Mouse (Mus musculus): Measurements from ENCODE around the gene Agrp. TPM values are rescaled to one million over a fixed set of nuclear protein-coding genes. Genes with fewer than 3 reads are reported as not detected.
A peak's percentile ranks its signal among the peaks of the same experiment; 100 is the strongest.
"Not testable (repeated sequence)": the region's sequence is repeated elsewhere in the genome, so short reads cannot be mapped to it uniquely, and the experiment has no call there.

The Agrp gene
- polyA plus RNA-seq, 1 experiment from 2014 or later = 1.1 TPM

GRCm38 (mm10) chr8:105574741-105575140 lies 62.5 kb downstream of the Agrp start:
- no peak overlapping the region for H3K9ac ChIP-seq (ENCODE audit: low read length)
- no peaks in the 10 kb centered on the region for H3K36me3 ChIP-seq (ENCODE audit: control insufficient read depth, insufficient read depth, low read length)
- no peak overlapping the region for H3K4me3 ChIP-seq (ENCODE audit: low read depth, low read length)
- H3K4me1 ChIP-seq (replicated peaks; ENCODE audit: control insufficient read depth, insufficient read depth, low read length) = no peaks in the 10 kb centered on the region
- no peaks in the 10 kb centered on the region for H3K27me3 ChIP-seq (replicated peaks; ENCODE audit: control insufficient read depth, insufficient read depth, low read length)
- H3K4me2 ChIP-seq (ENCODE audit: low read length) = no peak overlapping the region
- ATAC-seq (replicated peaks; ENCODE audit: low FRiP score, low TSS enrichment, low read depth) = no peak
- H3K27ac ChIP-seq (ENCODE audit: low read depth) = no peak overlapping the region
- WGBS = 41% methylated on average over 6 of the region's 6 CpGs
- H3K9me3 ChIP-seq (ENCODE audit: control insufficient read depth, low read length) = no peaks in the 10 kb centered on the region
- no peak for DNase-seq (ENCODE audit: low spot score)

DNA sequence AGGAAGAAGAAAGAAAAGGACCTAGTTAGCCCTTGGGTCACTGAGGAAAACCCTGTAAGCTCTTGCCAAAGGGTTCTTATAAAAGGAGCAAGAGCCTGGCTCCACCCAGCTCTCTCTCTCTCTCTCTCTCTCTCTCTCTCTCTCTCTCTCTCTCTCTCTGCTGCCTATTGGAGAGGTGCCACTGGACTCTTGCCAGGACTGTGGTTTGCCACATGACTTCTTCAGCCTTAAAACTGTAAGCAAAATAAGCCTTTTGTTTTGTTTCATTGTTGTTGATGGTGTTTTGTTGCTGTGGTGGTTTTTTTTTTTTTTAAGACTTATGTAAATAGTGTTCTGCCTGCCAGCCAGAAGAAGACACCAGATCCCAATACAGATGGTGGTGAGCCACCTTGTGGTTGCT lies 63.8 kb downstream of the Agrp start:
- Histone ChIP-seq H3K4me2 (ENCODE audit: low read length) (no peak overlapping the region), H3K36me3 (ENCODE audit: control insufficient read depth, insufficient read depth, low read length) (no peaks in the 10 kb centered on the region), H3K9ac (ENCODE audit: low read length) (no peak overlapping the region), H3K4me1 (replicated peaks; ENCODE audit: control insufficient read depth, insufficient read depth, low read length) (no peaks in the 10 kb centered on the region), H3K9me3 (ENCODE audit: control insufficient read depth, low read length) (no peaks in the 10 kb centered on the region), H3K4me3 (ENCODE audit: low read depth, low read length) (no peak overlapping the region), H3K27ac (ENCODE audit: low read depth) (no peak overlapping the region), H3K27me3 (replicated peaks; ENCODE audit: control insufficient read depth, insufficient read depth, low read length) (no peaks in the 10 kb centered on the region)
- DNase-seq (ENCODE audit: low spot score) = no peak
- no peak for ATAC-seq (replicated peaks; ENCODE audit: low FRiP score, low TSS enrichment, low read depth)

DNA sequence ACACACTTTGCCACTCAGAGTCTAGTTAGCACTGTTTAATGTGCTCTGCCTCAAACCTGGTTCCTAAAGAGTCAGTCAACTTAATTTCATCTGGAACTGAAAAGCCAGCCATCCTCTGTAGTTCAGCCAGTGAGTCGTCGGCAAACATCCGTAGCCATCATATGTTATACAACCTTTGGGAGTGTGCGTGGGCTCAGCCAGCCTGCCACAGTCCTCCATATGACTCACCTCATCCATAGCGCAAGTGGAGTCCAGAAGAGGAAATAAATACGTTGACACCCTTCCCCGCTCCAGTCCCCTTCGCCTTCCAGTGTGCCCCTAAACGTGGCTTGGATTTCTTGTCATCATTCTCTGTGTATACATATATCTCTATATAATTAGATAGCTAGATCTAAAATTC lies 65.4 kb downstream of the Agrp start:
- 86% methylated on average over 9 of the region's 9 CpGs for WGBS
- DNase-seq (ENCODE audit: low spot score) (no peak), ATAC-seq (replicated peaks; ENCODE audit: low FRiP score, low TSS enrichment, low read depth) (no peak)
- Histone ChIP-seq H3K4me3 (ENCODE audit: low read depth, low read length) (no peak overlapping the region), H3K4me1 (replicated peaks; ENCODE audit: control insufficient read depth, insufficient read depth, low read length) (peaks cover 4% of the 10 kb centered on the region; the same call in 1 of the 2 replicates), H3K4me2 (ENCODE audit: low read length) (no peak overlapping the region), H3K9ac (ENCODE audit: low read length) (no peak overlapping the region), H3K9me3 (ENCODE audit: control insufficient read depth, low read length) (no peaks in the 10 kb centered on the region), H3K27me3 (replicated peaks; ENCODE audit: control insufficient read depth, insufficient read depth, low read length) (no peaks in the 10 kb centered on the region), H3K27ac (ENCODE audit: low read depth) (no peak overlapping the region), H3K36me3 (ENCODE audit: control insufficient read depth, insufficient read depth, low read length) (no peaks in the 10 kb centered on the region)

DNA sequence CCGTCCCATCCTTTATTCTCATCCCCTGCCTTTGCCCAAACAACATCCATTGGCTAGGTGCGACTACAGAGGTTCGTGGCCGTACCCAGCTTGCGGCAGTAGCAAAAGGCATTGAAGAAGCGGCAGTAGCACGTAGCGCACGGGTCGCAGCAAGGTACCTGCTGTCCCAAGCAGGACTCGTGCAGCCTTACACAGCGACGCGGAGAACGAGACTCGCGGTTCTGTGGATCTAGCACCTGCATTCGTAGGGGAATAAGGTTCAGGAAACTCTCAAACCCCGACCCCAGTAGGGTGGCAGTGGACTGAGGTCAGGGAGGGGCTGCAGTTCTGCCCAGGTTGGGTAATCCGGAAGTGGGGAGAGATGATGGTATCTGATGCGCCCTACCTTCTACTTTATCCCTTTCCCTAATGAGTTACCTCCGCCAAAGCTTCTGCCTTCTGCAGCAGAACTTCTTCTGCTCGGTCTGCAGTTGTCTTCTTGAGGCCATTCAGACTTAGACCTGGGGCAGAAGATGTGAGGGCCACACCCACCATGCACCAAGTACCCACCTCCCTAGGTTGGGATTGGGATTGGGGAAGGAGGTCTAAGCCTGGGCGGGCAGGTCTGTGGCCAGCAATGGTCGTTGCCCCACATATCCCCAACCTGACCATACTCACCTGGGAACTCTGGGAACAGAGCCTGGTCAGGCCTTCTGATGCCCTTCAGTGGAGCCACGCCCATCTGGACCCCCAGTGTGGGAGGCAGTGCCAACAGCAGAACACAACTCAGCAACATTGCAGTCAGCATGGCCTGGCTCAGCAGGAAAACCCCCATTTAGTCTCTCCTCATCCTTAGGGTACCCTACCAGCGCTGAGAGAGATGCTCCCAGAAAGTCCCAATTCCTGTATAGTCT lies 70.2 kb downstream of the Agrp start:
- H3K9ac ChIP-seq (ENCODE audit: low read length) = peak overlapping the region; percentile 56
- WGBS = 29% methylated on average over 27 of the region's 27 CpGs
- peaks cover 5% of the 10 kb centered on the region; the same call in 1 of the 2 replicates for H3K4me1 ChIP-seq (replicated peaks; ENCODE audit: control insufficient read depth, insufficient read depth, low read length)
- peak overlapping the region; percentile 83 for H3K4me3 ChIP-seq (ENCODE audit: low read depth, low read length)
- DNase-seq (ENCODE audit: low spot score) (no peak), ATAC-seq (replicated peaks; ENCODE audit: low FRiP score, low TSS enrichment, low read depth) (peak; percentile 0; the same call in 1 of the 2 replicates)
- no peaks in the 10 kb centered on the region for H3K9me3 ChIP-seq (ENCODE audit: control insufficient read depth, low read length)
- no peak overlapping the region for H3K27ac ChIP-seq (ENCODE audit: low read depth)
- H3K36me3 ChIP-seq (ENCODE audit: control insufficient read depth, insufficient read depth, low read length) = peaks cover 3% of the 10 kb centered on the region; the same call in 1 of the 2 replicates
- H3K4me2 ChIP-seq (ENCODE audit: low read length) = peak overlapping the region; percentile 77
- H3K27me3 ChIP-seq (replicated peaks; ENCODE audit: control insufficient read depth, insufficient read depth, low read length) = no peaks in the 10 kb centered on the region

DNA sequence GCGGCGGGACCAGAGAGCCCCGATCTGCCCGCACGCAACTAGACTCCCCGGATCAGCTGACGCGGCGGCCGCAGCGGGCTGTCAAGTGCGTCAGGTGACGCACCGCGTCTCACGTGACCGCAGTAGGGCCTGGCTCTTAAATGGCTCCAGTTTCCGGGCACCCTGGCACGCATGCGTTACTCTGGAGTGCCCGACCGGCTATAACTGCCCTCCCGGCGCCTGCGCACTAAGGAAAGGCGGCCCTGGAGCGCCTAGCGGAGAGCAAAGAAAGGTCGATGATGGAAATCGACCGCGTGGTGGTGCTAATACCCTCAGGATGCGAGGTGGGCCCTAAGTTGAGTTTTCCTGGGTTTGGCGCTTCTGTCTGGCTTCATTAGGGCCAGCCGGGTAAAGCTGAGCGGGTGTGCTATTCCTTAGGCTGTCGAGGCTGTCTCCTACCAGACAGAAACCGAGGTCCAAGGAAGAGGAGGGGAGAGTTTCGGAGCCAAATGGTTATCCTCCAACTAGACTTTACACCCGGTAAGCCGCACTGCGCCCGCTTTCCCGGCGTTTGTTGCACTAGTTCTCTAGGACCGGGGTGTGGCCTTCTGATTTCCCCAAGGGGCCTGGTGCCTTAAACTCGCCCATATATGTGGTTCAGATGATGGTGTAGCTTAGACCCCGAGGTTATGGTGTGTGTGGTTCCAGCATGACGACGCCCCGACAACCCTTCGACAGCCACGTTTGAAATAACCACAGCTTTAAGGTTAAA lies 71.1 kb downstream of the Agrp start, which contains the start of gene Atp6v0d1:
Atp6v0d1 (minus strand) TSS at position 96 of the 751 bp plus-strand sequence.
- Histone ChIP-seq H3K4me2 (ENCODE audit: low read length) (peak within 1 kb of the TSS; percentile 77), H3K9me3 (ENCODE audit: control insufficient read depth, low read length) (no peaks in the 10 kb centered on the region), H3K27me3 (replicated peaks; ENCODE audit: control insufficient read depth, insufficient read depth, low read length) (no peaks in the 10 kb centered on the region), H3K9ac (ENCODE audit: low read length) (peak within 1 kb of the TSS; percentile 76), H3K27ac (ENCODE audit: low read depth) (no peak within 1 kb of the TSS), H3K36me3 (ENCODE audit: control insufficient read depth, insufficient read depth, low read length) (peaks cover 3% of the 10 kb centered on the region; the same call in 1 of the 2 replicates), H3K4me1 (replicated peaks; ENCODE audit: control insufficient read depth, insufficient read depth, low read length) (peaks cover 5% of the 10 kb centered on the region; the same call in 1 of the 2 replicates), H3K4me3 (ENCODE audit: low read depth, low read length) (peak within 1 kb of the TSS; percentile 83)
- ATAC-seq (replicated peaks; ENCODE audit: low FRiP score, low TSS enrichment, low read depth) (peak; percentile 99), DNase-seq (ENCODE audit: low spot score) (peak; percentile 95)
- 3% methylated on average over 53 of the region's 53 CpGs for WGBS

- ATAC-seq (replicated peaks; ENCODE audit: low FRiP score, low TSS enrichment, low read depth) (peak; percentile 69), DNase-seq (ENCODE audit: low spot score) (no peak)
- Histone ChIP-seq H3K4me1 (replicated peaks; ENCODE audit: control insufficient read depth, insufficient read depth, low read length) (peaks cover 5% of the 10 kb centered on the region; the same call in 1 of the 2 replicates), H3K4me3 (ENCODE audit: low read depth, low read length) (peak overlapping the region; percentile 83), H3K9ac (ENCODE audit: low read length) (peak overlapping the region; percentile 76), H3K4me2 (ENCODE audit: low read length) (peak overlapping the region; percentile 77), H3K27ac (ENCODE audit: low read depth) (no peak overlapping the region), H3K27me3 (replicated peaks; ENCODE audit: control insufficient read depth, insufficient read depth, low read length) (no peaks in the 10 kb centered on the region), H3K9me3 (ENCODE audit: control insufficient read depth, low read length) (no peaks in the 10 kb centered on the region), H3K36me3 (ENCODE audit: control insufficient read depth, insufficient read depth, low read length) (peaks cover 3% of the 10 kb centered on the region; the same call in 1 of the 2 replicates)
- under 1% methylated on average over 31 of the region's 31 CpGs for WGBS
Measured at GRCm38 (mm10) chr8:105565401-105565881, 71.8 kb downstream of the Agrp start.

DNA sequence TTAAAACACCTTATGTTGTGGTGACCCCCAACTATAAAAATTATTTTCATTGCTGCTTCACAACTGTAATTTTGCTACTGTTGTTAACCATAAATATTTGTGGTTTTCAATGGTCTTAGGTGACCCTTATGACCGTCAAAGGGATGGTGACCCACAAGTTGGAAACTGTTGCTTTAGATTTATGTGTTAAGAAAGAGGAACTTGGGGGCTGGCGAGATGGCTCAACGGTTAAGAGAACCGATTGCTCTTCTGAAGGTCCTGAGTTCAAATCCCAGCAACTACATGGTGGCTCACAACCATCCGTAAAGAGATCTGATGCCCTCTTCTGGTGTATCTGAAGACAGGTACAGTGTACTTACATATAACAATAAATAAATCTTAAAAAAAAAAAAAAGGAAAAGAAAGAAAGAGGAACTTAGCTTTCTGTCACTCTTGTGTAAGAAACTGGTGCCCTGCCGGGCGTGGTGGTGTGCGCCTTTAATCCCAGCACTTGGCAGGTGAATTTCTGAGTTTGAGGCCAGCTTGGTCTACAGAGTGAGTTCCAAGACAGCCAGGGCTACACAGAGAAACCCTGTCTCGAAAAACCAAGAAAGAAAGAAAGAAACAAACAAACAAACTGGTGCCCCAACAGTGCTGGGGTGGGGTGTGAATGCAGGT lies 72.5 kb downstream of the Agrp start:
- WGBS = 80% methylated on average over 9 of the region's 9 CpGs
- Histone ChIP-seq H3K9ac (ENCODE audit: low read length) (peak overlapping the region; percentile 76; the same call in 1 of the 2 replicates), H3K4me3 (ENCODE audit: low read depth, low read length) (peak overlapping the region; percentile 83), H3K4me2 (ENCODE audit: low read length) (peak overlapping the region; percentile 77)
- ATAC-seq (replicated peaks; ENCODE audit: low FRiP score, low TSS enrichment, low read depth); H3K9me3 ChIP-seq (ENCODE audit: control insufficient read depth, low read length); DNase-seq (ENCODE audit: low spot score); H3K4me1 ChIP-seq (replicated peaks; ENCODE audit: control insufficient read depth, insufficient read depth, low read length); H3K36me3 ChIP-seq (ENCODE audit: control insufficient read depth, insufficient read depth, low read length); H3K27ac ChIP-seq (ENCODE audit: low read depth); H3K27me3 ChIP-seq (replicated peaks; ENCODE audit: control insufficient read depth, insufficient read depth, low read length): not testable (repeated sequence)

GRCm38 (mm10) chr8:105563871-105564270 lies 73.3 kb downstream of the Agrp start:
- Histone ChIP-seq H3K27me3 (replicated peaks; ENCODE audit: control insufficient read depth, insufficient read depth, low read length) (no peaks in the 10 kb centered on the region), H3K27ac (ENCODE audit: low read depth) (no peak overlapping the region)
- 83% methylated on average over 1 of the region's 1 CpGs for WGBS

More at GRCm38 (mm10) chr8:105563871-105564270, 73.3 kb downstream of the Agrp start:
- Histone ChIP-seq H3K4me3 (ENCODE audit: low read depth, low read length) (no peak overlapping the region), H3K9ac (ENCODE audit: low read length) (no peak overlapping the region), H3K9me3 (ENCODE audit: control insufficient read depth, low read length) (no peaks in the 10 kb centered on the region), H3K36me3 (ENCODE audit: control insufficient read depth, insufficient read depth, low read length) (peaks cover 3% of the 10 kb centered on the region; the same call in 1 of the 2 replicates), H3K4me2 (ENCODE audit: low read length) (no peak overlapping the region), H3K4me1 (replicated peaks; ENCODE audit: control insufficient read depth, insufficient read depth, low read length) (peaks cover 5% of the 10 kb centered on the region; the same call in 1 of the 2 replicates)
- no peak for DNase-seq (ENCODE audit: low spot score)
- ATAC-seq (replicated peaks; ENCODE audit: low FRiP score, low TSS enrichment, low read depth) = no peak
